32 mouse cellular contexts compared by ENCODE assay signal in genomic region chr8:125880447-125880846, GRCm38 (mm10). TPM values are rescaled to one million over a fixed set of nuclear protein-coding genes. Genes with fewer than 3 reads are reported as not detected.
DNase-seq lines count a peak whose midpoint lies in the region; ATAC-seq and TF ChIP-seq lines count a peak whose summit lies in the region.
"Had no signal": no experiment of that assay in that cellular context is flagged by ENCODE, and none has a peak within 500 bp of the region (broad histone marks: within the 10 kb centered on the region; RNA-seq: fewer than 3 reads in every experiment).

No protein-coding gene starts in this region.

- peak overlapping the region; percentile 59 for H3K27ac ChIP-seq in heart, embryonic 15.5 days
- H3K27ac ChIP-seq in lung, embryonic 14.5 days (ENCODE audit: low read depth) = no peak overlapping the region
- H3K27ac ChIP-seq in midbrain, embryonic 11.5 days (ENCODE audit: low read depth, low read length) = no peak overlapping the region
- no peak overlapping the region for H3K27ac ChIP-seq in midbrain, embryonic 14.5 days (replicated peaks; ENCODE audit: low read depth, low read length)
- H3K27ac ChIP-seq: embryonic facial prominence, embryonic 12.5 days; kidney, embryonic 15.5 days; layer of hippocampus, adult 2 months; left cerebral cortex, adult 2 months; limb, embryonic 12.5 days; liver, embryonic 15.5 days; midbrain, embryonic 10.5 days; neural tube, embryonic 12.5 days had no signal

- no peak overlapping the region for H3K4me2 ChIP-seq in heart, embryonic 15.5 days
- no peak overlapping the region for H3K4me2 ChIP-seq in lung, embryonic 14.5 days
- no peak overlapping the region for H3K4me2 ChIP-seq in midbrain, embryonic 11.5 days
- H3K4me2 ChIP-seq in midbrain, embryonic 14.5 days (ENCODE audit: low read length) = no peak overlapping the region
- H3K4me2 ChIP-seq: embryonic facial prominence, embryonic 12.5 days; kidney, embryonic 15.5 days; limb, embryonic 12.5 days; liver, embryonic 15.5 days; neural tube, embryonic 12.5 days had no signal

- H3K4me1 ChIP-seq in heart, embryonic 15.5 days (replicated peaks) = peaks cover 11% of the 10 kb centered on the region; the same call in 1 of the 2 replicates
- no peaks in the 10 kb centered on the region for H3K4me1 ChIP-seq in lung, embryonic 14.5 days (ENCODE audit: insufficient read depth)
- H3K4me1 ChIP-seq in midbrain, embryonic 11.5 days (ENCODE audit: control insufficient read depth, insufficient read depth, low read length) = no peaks in the 10 kb centered on the region
- no peaks in the 10 kb centered on the region for H3K4me1 ChIP-seq in midbrain, embryonic 14.5 days (ENCODE audit: control insufficient read depth, insufficient read depth, low read length)
- H3K4me1 ChIP-seq: embryonic facial prominence, embryonic 12.5 days; kidney, embryonic 15.5 days; limb, embryonic 12.5 days; liver, embryonic 15.5 days; neural tube, embryonic 12.5 days had no signal

- no peak for DNase-seq in heart, adult 8-10 months (ENCODE audit: low spot score)
- DNase-seq in lung, embryonic 14.5 days = peak; percentile 84
- no peak for DNase-seq in lung, adult 18-20 months
- peak; percentile 31 for DNase-seq in midbrain, embryonic 11.5 days (ENCODE audit: low spot score, missing footprints)
- no peak for DNase-seq in midbrain, embryonic 14.5 days
- DNase-seq in ovary, postnatal 10 days (ENCODE audit: low spot score) = no peak
- DNase-seq: adrenal gland, postnatal 14 days; cerebellum, adult 11-12 months; cerebellum, adult 9-11 months; embryo, embryonic 11 days; gastrocnemius, postnatal 14 days; kidney, adult 18-20 months; kidney, postnatal 36 days; right cerebral cortex, postnatal 14 days; thymus, postnatal 4 days had no signal

- peak; percentile 62; the same call in 1 of the 2 replicates for ATAC-seq in heart, embryonic 15.5 days (replicated peaks; ENCODE audit: insufficient number of reproducible peaks, insufficient read depth, low FRiP score, low read depth)
- peak; percentile 58 for ATAC-seq in lung, embryonic 14.5 days (ENCODE audit: insufficient read depth)
- no peak for ATAC-seq in midbrain, embryonic 11.5 days (ENCODE audit: low FRiP score)
- no peak for ATAC-seq in midbrain, embryonic 14.5 days (ENCODE audit: low FRiP score, low TSS enrichment)
- ATAC-seq: CD4-positive, CD25-positive, alpha-beta regulatory T cell, adult 4 months; forebrain, embryonic 14.5 days; hindbrain, embryonic 16.5 days had no signal

- H3K9me3 ChIP-seq in heart, embryonic 15.5 days (replicated peaks) = no peaks in the 10 kb centered on the region
- H3K9me3 ChIP-seq in lung, embryonic 14.5 days (ENCODE audit: low read depth, low read length) = no peaks in the 10 kb centered on the region
- no peaks in the 10 kb centered on the region for H3K9me3 ChIP-seq in midbrain, embryonic 11.5 days (ENCODE audit: control insufficient read depth, low read length)
- H3K9me3 ChIP-seq in midbrain, embryonic 14.5 days (ENCODE audit: control insufficient read depth, low read length) = no peaks in the 10 kb centered on the region
- H3K9me3 ChIP-seq: embryonic facial prominence, embryonic 12.5 days; kidney, embryonic 15.5 days; limb, embryonic 12.5 days; liver, embryonic 15.5 days; midbrain, embryonic 10.5 days; neural tube, embryonic 12.5 days had no signal

- WGBS in heart, embryonic 15.5 days = 50% methylated on average over 4 of the region's 4 CpGs
- WGBS in lung, embryonic 14.5 days = 33% methylated on average over 4 of the region's 4 CpGs
- WGBS in midbrain, embryonic 11.5 days = 84% methylated on average over 4 of the region's 4 CpGs
- 79% methylated on average over 4 of the region's 4 CpGs for WGBS in midbrain, embryonic 14.5 days

- no peaks in the 10 kb centered on the region for H3K36me3 ChIP-seq in heart, embryonic 15.5 days
- no peaks in the 10 kb centered on the region for H3K36me3 ChIP-seq in lung, embryonic 14.5 days (ENCODE audit: insufficient read depth)
- no peaks in the 10 kb centered on the region for H3K36me3 ChIP-seq in midbrain, embryonic 11.5 days (ENCODE audit: control insufficient read depth, insufficient read depth, low read length)
- peaks cover 30% of the 10 kb centered on the region; the same call in 1 of the 2 replicates for H3K36me3 ChIP-seq in midbrain, embryonic 14.5 days (ENCODE audit: control insufficient read depth, insufficient read depth, low read length)
- H3K36me3 ChIP-seq: embryonic facial prominence, embryonic 12.5 days; kidney, embryonic 15.5 days; limb, embryonic 12.5 days; liver, embryonic 15.5 days; midbrain, embryonic 10.5 days; neural tube, embryonic 12.5 days had no signal

- no peak overlapping the region for H3K9ac ChIP-seq in heart, embryonic 15.5 days
- H3K9ac ChIP-seq in lung, embryonic 14.5 days = no peak overlapping the region
- H3K9ac ChIP-seq in midbrain, embryonic 11.5 days (ENCODE audit: low read length) = no peak overlapping the region
- no peak overlapping the region for H3K9ac ChIP-seq in midbrain, embryonic 14.5 days (replicated peaks; ENCODE audit: low read length)
- H3K9ac ChIP-seq: embryonic facial prominence, embryonic 12.5 days; kidney, embryonic 15.5 days; limb, embryonic 12.5 days; liver, embryonic 15.5 days; neural tube, embryonic 12.5 days had no signal

- no peaks in the 10 kb centered on the region for H3K27me3 ChIP-seq in heart, embryonic 15.5 days
- no peaks in the 10 kb centered on the region for H3K27me3 ChIP-seq in lung, embryonic 14.5 days (ENCODE audit: insufficient read depth, low read length)
- no peaks in the 10 kb centered on the region for H3K27me3 ChIP-seq in midbrain, embryonic 11.5 days (ENCODE audit: control insufficient read depth, insufficient read depth, low read length)
- no peaks in the 10 kb centered on the region for H3K27me3 ChIP-seq in midbrain, embryonic 14.5 days (ENCODE audit: control insufficient read depth, insufficient read depth, low read length)
- H3K27me3 ChIP-seq: embryonic facial prominence, embryonic 12.5 days; kidney, embryonic 15.5 days; limb, embryonic 12.5 days; liver, embryonic 15.5 days; neural tube, embryonic 12.5 days had no signal

- no peak for TF ChIP-seq CTCF in lung, embryonic 14.5 days (IDR thresholded peaks at IDR 0.05; ENCODE audit: low read depth)

- H3K4me3 ChIP-seq in heart, embryonic 15.5 days = no peak overlapping the region
- no peak overlapping the region for H3K4me3 ChIP-seq in lung, embryonic 14.5 days (ENCODE audit: low read depth, low read length)
- H3K4me3 ChIP-seq in midbrain, embryonic 11.5 days (ENCODE audit: low read depth, low read length) = no peak overlapping the region
- H3K4me3 ChIP-seq in midbrain, embryonic 14.5 days (replicated peaks; ENCODE audit: low read depth, low read length) = no peak overlapping the region
- H3K4me3 ChIP-seq: embryonic facial prominence, embryonic 12.5 days; kidney, embryonic 15.5 days; layer of hippocampus, adult 2 months; left cerebral cortex, adult 2 months; limb, embryonic 12.5 days; liver, embryonic 15.5 days; midbrain, embryonic 10.5 days; myocyte; neural tube, embryonic 12.5 days had no signal

RNA-seq across cellular contexts. Expression of gene Pcnx2, which starts 17.7 kb away (rescaled TPM):
- 0.15 and 0.42 TPM in 2 replicates for polyA plus RNA-seq in heart, embryonic 15.5 days (2015; fragmentation: Nextera tagmentation; extraction: Ambion mirVana)
- total RNA-seq in heart, adult 8-10 months (2022) = under 1 TPM; 0.49 to 0.90 (median 0.64) TPM
- 0.15 TPM in 1 of 2 replicates, not detected in the other for polyA plus RNA-seq in lung, embryonic 14.5 days (2014; fragmentation: Nextera tagmentation; extraction: Ambion mirVana)
- 0.40 and 0.74 TPM in 2 replicates for polyA plus RNA-seq in midbrain, embryonic 11.5 days (2014; fragmentation: Nextera tagmentation; extraction: Ambion mirVana)
- 3.9 and 4.5 TPM in 2 replicates for polyA plus RNA-seq in midbrain, embryonic 14.5 days (2014; fragmentation: Nextera tagmentation; extraction: Ambion mirVana)
- total RNA-seq: granulocyte monocyte progenitor cell, adult 5-6 weeks; liver, adult 2 months; megakaryocyte progenitor cell, adult 5-6 weeks had no signal

RNA-seq across cellular contexts. Expression of gene Map3k21, which starts 29.8 kb away (rescaled TPM):
- 0.14 and 0.27 TPM in 2 replicates for polyA plus RNA-seq in heart, embryonic 15.5 days (2015; fragmentation: Nextera tagmentation; extraction: Ambion mirVana)
- total RNA-seq in heart, adult 8-10 months (2022) = 1 to 10 TPM in 3 of 4 experiments, under 1 TPM in 1; 0.78 to 2.1 (median 1.2) TPM
- polyA plus RNA-seq in lung, embryonic 14.5 days (2014; fragmentation: Nextera tagmentation; extraction: Ambion mirVana) = 4.1 and 5.3 TPM in 2 replicates
- polyA plus RNA-seq in midbrain, embryonic 11.5 days (2014; fragmentation: Nextera tagmentation; extraction: Ambion mirVana) = 0.03 and 0.11 TPM in 2 replicates
- 0.63 and 0.90 TPM in 2 replicates for polyA plus RNA-seq in midbrain, embryonic 14.5 days (2014; fragmentation: Nextera tagmentation; extraction: Ambion mirVana)
- total RNA-seq: granulocyte monocyte progenitor cell, adult 5-6 weeks; megakaryocyte progenitor cell, adult 5-6 weeks had no signal
- polyA plus RNA-seq: CD4-positive, CD25-positive, alpha-beta regulatory T cell, adult 4 months; midbrain, embryonic 10.5 days; myocyte; thymus, postnatal 0 days had no signal

Comparison
In these comparisons a context has a peak if more than half of its experiments do, and no peak if none do; other contexts are left out.
1. DNase-seq: peak in lung, embryonic 14.5 days (single experiment) and midbrain, embryonic 11.5 days (single experiment); none in heart, adult 8-10 months (single experiment), lung, adult 18-20 months (0 of 2), midbrain, embryonic 14.5 days (single experiment) and ovary, postnatal 10 days (single experiment).
2. ATAC-seq: peak in heart, embryonic 15.5 days (single experiment) and lung, embryonic 14.5 days (single experiment); none in midbrain, embryonic 11.5 days (single experiment) and midbrain, embryonic 14.5 days (single experiment).